Mouse (Mus musculus) liver (tissue): ENCODE results near the gene Bst2.

Experiments used
- DNase-seq: peaks from one replicate; pipeline ENCODE4 v3.0.0-alpha.2; 2020; ENCODE audit warnings: mixed read lengths

Gene Bst2

GRCm38 (mm10) chr8:71558958-71559690 is 21.9 kb upstream of the Bst2 start:
- peak; percentile 93 for DNase-seq

- DNase-seq, result no peak
Measured at GRCm38 (mm10) chr8:71558071-71558957, 21.1 kb upstream of the Bst2 start, which contains the start of gene Tmem221. Tmem221 (minus strand) TSS chr8:71558871.

GRCm38 (mm10) chr8:71554644-71555043 is 17.4 kb upstream of the Bst2 start:
- DNase-seq, result no peak

GRCm38 (mm10) chr8:71554001-71554400 is 16.7 kb upstream of the Bst2 start:
- DNase-seq, result no peak

GRCm38 (mm10) chr8:71552770-71553169 is 15.5 kb upstream of the Bst2 start:
- DNase-seq, result no peak

- DNase-seq, result no peak
Measured at GRCm38 (mm10) chr8:71550754-71551153, 13.5 kb upstream of the Bst2 start.

GRCm38 (mm10) chr8:71547590-71547989 is 10.3 kb upstream of the Bst2 start:
- DNase-seq, result no peak

GRCm38 (mm10) chr8:71545053-71545452 is 7.8 kb upstream of the Bst2 start:
- DNase-seq, result no peak

GRCm38 (mm10) chr8:71543755-71544154 is 6.5 kb upstream of the Bst2 start:
- no peak for DNase-seq

GRCm38 (mm10) chr8:71542632-71543343 is 5.5 kb upstream of the Bst2 start, which contains the start of gene Mvb12a:
Mvb12a (plus strand) TSS chr8:71542922.
- peak; percentile 96 for DNase-seq

- DNase-seq, result no peak
Measured at GRCm38 (mm10) chr8:71535663-71536062, 1.6 kb downstream of the Bst2 start.

- DNase-seq, result no peak
Measured at GRCm38 (mm10) chr8:71534263-71534810, 2.9 kb downstream of the Bst2 start.

GRCm38 (mm10) chr8:71530735-71531467 is 6.4 kb downstream of the Bst2 start:
- peak; percentile 42 for DNase-seq

- peak; percentile 30 for DNase-seq
Measured at GRCm38 (mm10) chr8:71528362-71529073, 8.7 kb downstream of the Bst2 start.

GRCm38 (mm10) chr8:71527162-71527870 is 9.9 kb downstream of the Bst2 start:
- DNase-seq, result no peak

- no peak for DNase-seq
Measured at GRCm38 (mm10) chr8:71526272-71526671, 11.0 kb downstream of the Bst2 start.

- DNase-seq, result no peak
Measured at GRCm38 (mm10) chr8:71525226-71526050, 11.8 kb downstream of the Bst2 start, which contains the start of gene Ccdc194. Ccdc194 (minus strand) TSS chr8:71525711.

GRCm38 (mm10) chr8:71521634-71522033 is 15.6 kb downstream of the Bst2 start:
- peak; percentile 91 for DNase-seq

- DNase-seq, result peak; percentile 66
Measured at GRCm38 (mm10) chr8:71519037-71519825, 18.0 kb downstream of the Bst2 start.
